In the genomic region with DNA sequence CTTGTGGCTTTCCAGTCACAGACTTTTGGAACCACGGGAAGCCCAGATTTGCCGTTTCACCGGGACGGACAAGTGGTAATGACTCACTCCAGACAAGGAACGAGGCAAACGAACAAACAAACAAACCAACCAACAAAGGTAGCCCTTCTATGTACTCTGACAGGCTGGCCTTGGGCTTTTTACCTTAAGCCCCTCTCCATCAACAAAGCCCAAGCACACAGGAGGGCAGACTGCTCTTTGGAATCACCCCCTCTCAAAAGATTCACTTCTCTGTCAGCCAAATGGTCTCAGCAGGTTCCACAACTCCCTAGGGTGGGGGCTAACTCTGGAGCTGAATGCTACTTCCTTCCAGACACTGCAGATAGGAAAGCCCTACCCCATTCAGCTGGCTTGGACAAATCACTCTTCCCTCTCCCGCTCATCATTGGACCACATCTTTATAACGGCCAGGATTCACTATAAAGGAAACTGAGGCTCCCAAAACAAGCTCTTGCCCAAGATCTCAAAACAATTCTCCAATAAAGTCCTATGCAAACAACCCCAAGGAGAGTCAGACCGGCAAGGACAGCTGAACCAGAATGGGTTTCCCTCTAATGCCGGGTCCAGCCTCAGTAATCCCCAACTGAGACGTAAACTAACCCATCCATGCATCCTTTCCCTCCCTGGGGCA, we compare ENCODE assay signal across 10 mouse cellular contexts. TPM values are rescaled to one million over a fixed set of nuclear protein-coding genes. Genes with fewer than 3 reads are reported as not detected.
DNase-seq lines count a peak whose midpoint lies in the region; ATAC-seq and TF ChIP-seq lines count a peak whose summit lies in the region.
"Had no signal": no experiment of that assay in that cellular context is flagged by ENCODE, and none has a peak within 500 bp of the region (broad histone marks: within the 10 kb centered on the region; RNA-seq: fewer than 3 reads in every experiment).

No protein-coding gene starts in this region.

- ATAC-seq in heart, embryonic 16.5 days (replicated peaks; ENCODE audit: extremely low read depth, insufficient read depth, low FRiP score): no peak
- ATAC-seq in liver, embryonic 16.5 days (ENCODE audit: low read depth): no peak

- peak overlapping the region; percentile 98 for H3K4me2 ChIP-seq in heart, embryonic 16.5 days (ENCODE audit: low read depth, low read length)
- H3K4me2 ChIP-seq in liver, embryonic 16.5 days (ENCODE audit: low read depth, low read length): peak overlapping the region; percentile 77

- peak; percentile 32 for DNase-seq in cerebellum, adult 11-12 months
- DNase-seq in cerebellum, postnatal 4 days (ENCODE audit: low spot score in 2 of 2): no peak
- DNase-seq in adipocyte (ENCODE audit: low spot score): no peak
- DNase-seq in embryo, embryonic 10.5 days (ENCODE audit: low spot score): no peak
- DNase-seq in left cerebral cortex, postnatal 14 days (ENCODE audit: low spot score in 2 of 2): no peak

- peaks cover 50% of the 10 kb centered on the region for H3K4me1 ChIP-seq in bone marrow macrophage, adult 2 months (ENCODE audit: control insufficient read depth, insufficient read depth, low read length)
- H3K4me1 ChIP-seq in heart, embryonic 16.5 days (ENCODE audit: control insufficient read depth, insufficient read depth, low read length): peaks cover 19% of the 10 kb centered on the region
- peaks cover 3% of the 10 kb centered on the region; the same call in 1 of the 2 replicates for H3K4me1 ChIP-seq in liver, embryonic 16.5 days (ENCODE audit: control insufficient read depth, low read depth, low read length)

- 24% methylated on average over 11 of the region's 11 CpGs for WGBS in heart, embryonic 16.5 days
- 5% methylated on average over 11 of the region's 11 CpGs for WGBS in liver, embryonic 16.5 days (ENCODE audit: insufficient replicate concordance)

- H3K9ac ChIP-seq in heart, embryonic 16.5 days (ENCODE audit: low read length): peak overlapping the region; percentile 69
- H3K9ac ChIP-seq in liver, embryonic 16.5 days (ENCODE audit: low read depth, low read length): no peak overlapping the region; the same call in 1 of the 2 replicates

- intact Hi-C loops in left cerebral cortex, postnatal 14 days (cut with DNase I): loop anchor here (10.0 kb wide), 1 partner anchor 934 kb away; no protein-coding TSS in a partner anchor

- H3K36me3 ChIP-seq in heart, embryonic 16.5 days (ENCODE audit: control insufficient read depth, insufficient read depth): 0 out of 2 replicates have a peak, but pooled peaks cover 2% of the 10 kb centered on the region
- H3K36me3 ChIP-seq in liver, embryonic 16.5 days (ENCODE audit: control insufficient read depth, insufficient read depth): no peaks in the 10 kb centered on the region

- TF ChIP-seq POLR2A in bone marrow macrophage, adult 2 months (IDR thresholded peaks at IDR 0.05; ENCODE audit: borderline replicate concordance, low read depth, low read length): no peak

- H3K27ac ChIP-seq in bone marrow macrophage, adult 2 months (ENCODE audit: insufficient read depth, low read depth, low read length): no peak overlapping the region
- no peak overlapping the region for H3K27ac ChIP-seq in heart, embryonic 16.5 days (ENCODE audit: low read length)
- no peak overlapping the region for H3K27ac ChIP-seq in liver, embryonic 16.5 days (ENCODE audit: low read length)

- H3K4me3 ChIP-seq in bone marrow macrophage, adult 2 months (ENCODE audit: insufficient read depth, low read length): 0 out of 2 replicates have a peak overlapping the region, but pooled peaks have one; percentile 38
- peak overlapping the region; percentile 62 for H3K4me3 ChIP-seq in heart, embryonic 16.5 days (ENCODE audit: low read length)
- H3K4me3 ChIP-seq in liver, embryonic 16.5 days (ENCODE audit: low read depth, low read length): peak overlapping the region; percentile 45; the same call in 1 of the 2 replicates

- no peaks in the 10 kb centered on the region for H3K9me3 ChIP-seq in heart, embryonic 16.5 days (replicated peaks; ENCODE audit: control insufficient read depth, low read length)
- no peaks in the 10 kb centered on the region for H3K9me3 ChIP-seq in liver, embryonic 16.5 days (replicated peaks; ENCODE audit: control insufficient read depth, low read length)

- TF ChIP-seq CTCF in bone marrow macrophage, adult 2 months (IDR thresholded peaks at IDR 0.05; ENCODE audit: low read depth, low read length): no peak

- H3K27me3 ChIP-seq in heart, embryonic 16.5 days (ENCODE audit: control insufficient read depth, insufficient read depth, low read length): peaks cover 6% of the 10 kb centered on the region; the same call in 1 of the 2 replicates
- H3K27me3 ChIP-seq in liver, embryonic 16.5 days (ENCODE audit: control insufficient read depth, insufficient read depth, low read depth, low read length): peaks cover 54% of the 10 kb centered on the region

RNA-seq across cellular contexts. Expression of gene Gm37419, which starts 7.9 kb away (rescaled TPM):
- not detected in 2 replicates for polyA plus RNA-seq in bone marrow macrophage, adult 2 months (2012; ENCODE audit: insufficient read depth, insufficient read length, missing spikeins)
- not detected in 2 replicates for polyA plus RNA-seq in heart, embryonic 16.5 days (2015; fragmentation: Nextera tagmentation; extraction: Ambion mirVana)
- not detected in 2 replicates for polyA plus RNA-seq in liver, embryonic 16.5 days (2015; fragmentation: Nextera tagmentation; extraction: Ambion mirVana)
- not detected for total RNA-seq in left cerebral cortex, postnatal 14 days (2021)
- total RNA-seq: heart, adult 18-20 months had no signal
- polyA plus RNA-seq: brain, embryonic 14.5 days had no signal

RNA-seq across cellular contexts. Expression of gene Bcl6, which starts 8.3 kb away (rescaled TPM):
- polyA plus RNA-seq in bone marrow macrophage, adult 2 months (2012; ENCODE audit: insufficient read depth, insufficient read length, missing spikeins): 41.0 and 47.5 TPM in 2 replicates
- polyA plus RNA-seq in heart, embryonic 16.5 days (2015; fragmentation: Nextera tagmentation; extraction: Ambion mirVana): 0.81 and 1.2 TPM in 2 replicates
- 0.28 TPM in 2 replicates for polyA plus RNA-seq in liver, embryonic 16.5 days (2015; fragmentation: Nextera tagmentation; extraction: Ambion mirVana)
- total RNA-seq in left cerebral cortex, postnatal 14 days (2021): 10 to 100 TPM; 28.0 to 33.6 TPM

RNA-seq across cellular contexts. Expression of gene Rtp2, which starts 48.1 kb away (rescaled TPM):
- polyA plus RNA-seq in bone marrow macrophage, adult 2 months (2012; ENCODE audit: insufficient read depth, insufficient read length, missing spikeins): not detected in 2 replicates
- polyA plus RNA-seq in heart, embryonic 16.5 days (2015; fragmentation: Nextera tagmentation; extraction: Ambion mirVana): not detected in 2 replicates
- polyA plus RNA-seq in liver, embryonic 16.5 days (2015; fragmentation: Nextera tagmentation; extraction: Ambion mirVana): not detected in 2 replicates
- total RNA-seq in left cerebral cortex, postnatal 14 days (2021): under 1 TPM; 0.18 to 0.30 TPM
- total RNA-seq: heart, adult 18-20 months had no signal

Comparison
In these comparisons a context has a peak if more than half of its experiments do, and no peak if none do; other contexts are left out.
1. RNA of gene Bcl6, which starts 8.3 kb away (polyA plus RNA-seq): 41.0 to 47.5 TPM in bone marrow macrophage, adult 2 months; 0.81 to 1.2 TPM in heart, embryonic 16.5 days and 0.28 TPM in liver, embryonic 16.5 days; every median in the first group is over 10 times any median in the second.
2. Peak in every context shown above with its lines, with median percentiles within 50 percentile points of each other: H3K4me3 ChIP-seq.